Mouse (Mus musculus) cerebellum, postnatal 4 days (tissue): ENCODE data around the gene Egfl7.
A peak's percentile ranks its signal among the peaks of the same experiment; 100 is the strongest.

Source experiments
- DNase-seq, 2 experiments: peaks; one replicate each; pipeline ENCODE4 v3.0.0; 2022; ENCODE audit warnings: low spot score in 2 of 2, mixed read lengths in 1 of 2

Egfl7 gene

GRCm38 (mm10) chr2:26593211-26594021 is 13.6 kb downstream of the Egfl7 start:
- no peak for DNase-seq

DNA sequence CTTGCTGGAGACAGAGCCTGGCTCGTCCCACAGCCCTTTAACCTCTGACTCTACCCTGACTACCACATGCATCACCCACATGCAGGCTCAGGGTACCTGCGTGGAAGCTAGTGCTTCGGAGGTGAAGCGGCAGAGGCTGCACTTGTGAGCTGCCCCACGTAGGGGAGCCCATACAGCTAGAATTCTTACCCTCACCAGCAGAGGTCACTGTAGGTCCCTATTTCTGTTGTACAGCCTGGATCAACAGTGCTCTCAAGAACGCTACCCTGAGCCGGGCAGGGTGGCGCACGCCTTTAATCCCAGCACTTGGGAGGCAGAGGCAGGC is 14.2 kb downstream of the Egfl7 start:
- DNase-seq = no peak

DNA sequence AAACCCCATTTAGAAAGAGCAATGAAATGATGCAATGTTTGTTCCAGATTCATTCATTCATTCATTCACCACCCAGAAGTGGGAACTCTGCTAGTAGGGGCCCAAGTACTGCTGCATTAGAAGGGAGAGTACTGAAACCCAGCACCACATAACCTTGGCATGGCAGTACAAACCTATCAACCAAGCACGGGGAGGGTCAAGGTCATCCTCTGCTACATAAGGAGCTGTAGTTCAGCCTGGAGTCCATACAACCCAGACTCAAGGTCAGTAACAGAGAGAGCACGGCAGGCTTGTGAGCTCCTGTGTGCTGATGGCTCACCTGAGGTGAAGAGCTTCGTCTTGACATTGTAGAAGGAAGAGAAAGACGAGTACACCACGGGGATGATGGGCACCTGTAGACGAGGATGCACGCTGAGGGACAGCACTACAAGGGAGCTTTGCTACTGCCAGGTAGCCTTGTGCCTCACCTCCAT is 14.7 kb downstream of the Egfl7 start:
- DNase-seq = no peak

DNA sequence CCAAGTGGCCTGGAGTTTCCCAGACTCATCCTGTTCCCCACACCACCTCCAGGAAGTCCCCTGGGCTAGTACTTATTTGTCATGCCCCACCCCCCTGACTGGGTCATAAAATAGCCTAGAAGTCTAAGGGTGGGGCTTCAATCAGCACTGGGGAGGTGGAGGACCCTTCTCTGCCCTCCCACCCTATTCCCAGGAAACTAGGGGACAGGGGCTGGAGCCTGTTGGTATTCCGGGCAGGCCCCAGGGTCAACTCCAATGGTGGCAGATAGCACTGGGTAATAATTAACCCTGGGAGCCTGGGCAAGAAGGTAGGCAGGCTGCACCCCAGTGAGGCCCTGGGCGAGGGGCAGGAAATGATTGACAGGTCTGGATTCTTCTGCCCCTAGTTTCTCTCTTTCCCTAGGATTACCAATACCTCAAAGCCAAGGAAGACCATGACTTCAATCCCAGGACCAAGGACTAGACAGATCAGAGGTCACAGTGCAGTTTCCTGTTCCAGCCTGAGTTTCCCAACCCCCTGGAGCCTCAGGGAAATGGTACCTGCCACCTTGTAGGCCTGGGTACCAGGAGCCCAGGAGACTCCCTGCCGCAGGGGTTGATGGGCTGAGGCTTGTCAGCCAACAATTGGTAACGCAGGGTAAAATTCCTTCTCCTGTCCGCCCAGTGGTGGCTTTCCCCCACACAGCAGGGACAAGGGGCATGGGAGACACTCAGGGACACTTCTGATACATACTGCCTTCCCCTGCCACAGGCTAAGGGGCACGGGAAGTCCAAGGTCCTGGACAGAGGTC is 15.3 kb downstream of the Egfl7 start:
- DNase-seq = no peak

DNA sequence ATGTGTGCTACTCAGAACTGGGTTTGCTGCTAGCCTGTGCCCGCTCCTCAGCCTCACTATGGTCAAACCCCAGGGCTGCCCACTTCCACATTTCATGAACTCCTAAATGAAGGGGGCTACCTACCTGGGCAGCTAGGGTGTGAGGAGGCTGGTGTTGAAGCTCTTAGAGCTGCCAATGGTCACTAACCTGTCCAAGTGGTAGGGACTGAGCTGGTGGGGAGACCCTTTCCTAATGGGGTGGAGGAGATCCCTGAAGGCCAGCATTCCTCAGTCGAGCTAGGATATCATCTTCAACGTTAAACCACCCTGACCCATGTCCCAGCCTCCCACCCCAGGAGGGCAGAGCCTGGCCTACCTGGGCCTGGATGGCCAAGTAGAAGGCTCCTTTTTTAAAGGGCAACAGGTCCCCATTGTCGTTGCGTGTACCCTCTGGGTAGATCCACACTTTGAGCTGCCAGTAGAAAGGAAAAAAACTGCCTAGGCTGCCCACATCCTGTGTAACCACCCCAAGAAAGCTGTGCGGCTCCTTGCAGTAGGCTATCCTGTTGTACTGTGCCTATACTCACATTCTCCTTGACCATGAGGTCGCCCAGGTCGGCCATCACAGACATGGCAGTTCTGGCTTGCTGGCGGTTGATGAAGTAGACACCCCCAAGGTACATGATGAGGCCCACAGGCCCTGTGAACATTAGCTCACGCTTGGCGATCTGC is 16.1 kb downstream of the Egfl7 start:
- DNase-seq = no peak

DNA sequence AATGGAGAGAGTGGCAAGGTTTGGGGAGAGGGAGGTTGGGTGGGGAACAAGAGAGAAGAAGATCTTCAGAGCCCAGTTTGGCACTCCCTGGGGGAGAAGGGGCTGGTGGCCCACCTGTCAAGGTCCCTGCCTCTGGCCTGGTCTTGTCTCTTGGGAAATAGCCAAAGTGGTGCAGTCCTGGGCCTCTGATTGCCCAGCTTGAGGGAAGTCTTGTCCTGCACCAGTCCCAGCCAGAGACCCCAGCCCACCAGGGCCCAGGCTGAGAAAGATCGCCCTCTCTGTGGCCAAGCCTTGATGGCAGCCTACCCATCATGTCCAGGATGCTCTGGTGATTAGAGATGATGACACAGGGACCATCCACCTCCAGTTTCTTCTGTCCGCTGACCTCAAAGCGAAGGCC is 17.1 kb downstream of the Egfl7 start:
- no peak for DNase-seq

DNA sequence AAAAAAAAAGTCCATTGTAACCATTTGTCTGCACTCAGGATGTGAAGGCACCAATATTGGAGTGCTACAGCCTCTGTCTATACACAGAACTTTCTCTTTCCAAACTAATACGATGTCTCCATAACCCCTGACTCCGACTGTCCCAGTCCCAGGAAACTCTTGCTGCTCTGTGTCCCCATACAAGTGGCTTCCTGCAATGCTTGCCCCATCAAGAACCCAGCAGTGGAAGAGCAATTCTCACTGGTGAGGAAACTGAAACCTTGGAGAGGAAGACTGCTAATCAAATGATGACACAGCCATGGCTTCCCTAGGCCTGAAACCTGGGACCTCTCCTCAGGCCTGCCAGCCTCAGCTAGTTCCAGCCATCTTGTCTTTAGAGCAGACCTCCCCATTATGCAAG is 18.0 kb downstream of the Egfl7 start:
- DNase-seq = no peak

GRCm38 (mm10) chr2:26598462-26598861 is 18.6 kb downstream of the Egfl7 start:
- no peak for DNase-seq

DNA sequence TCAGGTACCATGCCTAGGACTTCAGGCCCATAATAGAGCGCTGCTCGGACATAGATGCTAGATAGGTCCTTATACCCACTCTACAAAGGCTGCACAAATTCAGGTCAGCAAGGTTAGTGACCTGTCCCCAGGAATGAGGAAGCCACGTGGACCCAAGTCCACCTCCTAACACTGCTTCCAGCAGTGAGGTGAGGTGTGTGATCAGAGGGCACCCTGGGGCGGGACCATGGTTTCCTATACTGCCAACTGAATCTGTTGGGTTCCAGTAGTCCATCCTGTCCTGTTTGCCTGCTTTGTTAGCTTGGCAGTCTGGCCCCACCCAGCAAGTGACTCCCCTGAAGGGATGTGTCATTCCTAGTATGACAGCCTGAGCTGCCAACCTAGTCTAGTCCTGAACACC is 20.2 kb downstream of the Egfl7 start:
- no peak for DNase-seq

GRCm38 (mm10) chr2:26600664-26601063 is 20.9 kb downstream of the Egfl7 start:
- no peak for DNase-seq

DNA sequence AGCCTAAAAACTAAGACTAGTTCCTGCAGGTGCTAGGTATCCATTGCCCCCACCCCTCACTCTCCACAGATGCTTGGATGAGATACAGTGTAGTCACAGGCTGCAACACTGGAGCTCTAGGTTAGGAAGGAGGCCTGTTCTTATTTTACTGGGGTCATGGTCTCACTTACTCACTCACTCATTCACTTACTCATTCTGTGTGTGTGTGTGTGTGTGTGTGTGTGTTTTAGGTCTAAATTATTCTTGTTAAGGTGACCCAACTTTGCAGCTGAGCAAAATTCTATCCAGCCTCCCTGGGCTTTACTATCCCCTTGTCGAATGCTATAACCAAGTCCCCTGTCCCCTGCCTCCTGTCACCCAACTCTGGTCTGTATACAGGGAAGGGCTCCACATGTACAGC is 21.8 kb downstream of the Egfl7 start:
- DNase-seq = no peak

GRCm38 (mm10) chr2:26602631-26603030 is 22.8 kb downstream of the Egfl7 start:
- no peak for DNase-seq

DNA sequence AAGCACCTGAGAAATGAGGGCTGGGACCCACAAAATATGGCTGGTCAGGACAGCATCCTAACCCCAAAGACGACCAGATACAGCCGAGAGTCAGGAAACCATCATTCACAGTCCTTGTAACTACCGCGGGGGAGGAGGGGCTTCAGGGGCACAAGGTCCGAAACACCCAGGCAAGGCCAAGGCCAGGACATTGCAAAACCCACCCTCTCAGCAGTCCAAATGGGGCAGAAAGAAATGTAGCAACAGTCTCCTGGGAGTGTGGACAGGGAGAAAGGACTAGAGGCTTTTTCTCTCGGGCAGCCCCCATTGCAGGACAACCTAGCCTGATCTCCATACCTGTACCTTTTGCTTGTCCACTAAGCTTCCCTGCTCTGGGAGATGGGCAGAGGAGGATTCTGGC is 23.3 kb downstream of the Egfl7 start:
- no peak for DNase-seq

GRCm38 (mm10) chr2:26603720-26604671 is 24.2 kb downstream of the Egfl7 start, which contains the start of gene Agpat2:
TSS of gene Agpat2 (minus strand) at chr2:26604417.
- DNase-seq = peak in 1 of 2 experiments; percentile 49

GRCm38 (mm10) chr2:26605331-26605730 is 25.5 kb downstream of the Egfl7 start:
- no peak for DNase-seq

DNA sequence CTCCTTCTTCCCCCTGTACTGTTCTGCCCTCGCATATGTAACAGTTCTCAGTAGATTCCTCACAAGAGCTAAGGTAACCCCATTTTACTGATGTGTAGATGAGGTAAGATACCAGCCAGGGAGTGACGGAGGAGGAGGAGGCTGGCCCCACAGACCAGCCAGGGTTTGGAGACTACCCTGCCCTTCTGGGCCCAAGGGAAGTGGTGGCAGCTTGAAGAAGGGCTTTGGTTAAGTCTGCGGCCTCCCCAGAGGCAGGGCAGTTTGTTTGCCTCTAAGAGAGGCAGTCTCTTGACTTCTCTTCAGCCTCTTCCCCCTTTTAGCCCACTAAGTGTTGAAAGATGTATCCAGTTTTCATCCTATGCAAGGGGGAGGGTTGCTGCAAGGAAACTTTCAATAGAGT is 26.8 kb downstream of the Egfl7 start:
- DNase-seq = no peak

DNA sequence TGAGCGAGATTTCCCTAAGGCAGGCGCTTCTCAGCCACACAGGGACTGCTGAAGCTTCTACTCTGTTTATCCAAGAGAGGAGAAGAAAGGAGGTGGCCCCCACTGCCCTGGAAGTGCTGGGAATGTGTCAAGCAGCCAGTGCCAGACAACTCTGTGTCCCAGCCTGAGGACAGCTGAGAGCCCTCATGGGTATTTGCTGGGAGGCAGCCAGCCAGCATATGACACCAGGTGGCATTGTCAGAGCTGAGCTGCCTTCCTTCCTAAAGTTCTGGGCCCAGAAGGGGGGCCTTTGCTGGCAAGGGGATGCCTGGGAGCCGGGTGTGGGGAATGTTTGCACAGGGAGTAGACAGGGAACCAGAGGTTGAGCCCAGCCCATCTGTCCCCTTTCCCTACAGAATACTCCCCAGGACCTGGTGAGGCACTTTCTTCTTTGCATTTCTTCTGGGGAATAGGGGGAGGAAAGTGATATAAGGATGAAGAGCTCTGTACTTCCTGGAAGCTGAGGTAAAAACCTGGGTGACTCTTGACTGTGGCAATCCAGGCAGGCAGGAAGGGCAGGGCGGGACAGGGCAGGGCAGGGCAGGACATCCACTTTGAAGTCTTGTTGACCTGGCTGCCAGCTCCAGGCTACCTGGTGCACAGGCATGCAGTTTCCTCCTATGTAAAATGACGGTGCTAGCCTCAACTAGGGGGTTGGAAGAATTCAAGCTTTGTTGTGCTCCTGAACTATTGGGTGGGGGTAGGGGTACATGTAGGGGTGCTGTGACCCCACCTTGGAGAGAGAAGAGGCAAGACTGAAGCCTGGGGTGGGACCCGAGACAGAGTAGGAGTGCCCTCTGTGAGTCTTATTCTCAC is 27.5 kb downstream of the Egfl7 start:
- DNase-seq = no peak

DNA sequence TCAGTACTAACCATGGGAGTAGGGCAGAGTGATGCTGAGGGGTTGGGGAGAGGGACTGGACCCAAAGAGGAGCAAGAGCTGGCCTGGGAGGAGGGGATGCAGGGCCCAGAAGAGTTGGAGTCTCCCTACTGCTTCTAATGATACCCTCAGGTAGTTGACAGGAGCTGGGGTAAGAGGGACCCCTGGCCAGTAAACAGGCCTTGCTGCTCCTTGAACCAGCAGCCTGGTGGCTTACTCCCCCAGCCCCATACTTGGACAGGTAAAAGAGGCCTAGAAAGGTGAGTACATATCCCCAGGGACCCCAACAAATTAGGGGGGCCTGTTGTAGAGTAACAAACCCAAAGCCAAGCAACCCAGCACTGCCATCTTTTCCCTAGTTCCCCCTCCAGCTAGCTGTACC is 29.0 kb downstream of the Egfl7 start:
- DNase-seq = no peak

- no peak for DNase-seq
Observed at GRCm38 (mm10) chr2:26609261-26609661, 29.4 kb downstream of the Egfl7 start.

- no peak for DNase-seq
Observed at GRCm38 (mm10) chr2:26610526-26610925, 30.7 kb downstream of the Egfl7 start.
